ENCODE assay signal across 8 mouse cellular contexts in genomic region chr5:33228428-33228827, GRCm38 (mm10). TPM values are rescaled to one million over a fixed set of nuclear protein-coding genes. Genes with fewer than 3 reads are reported as not detected.
DNase-seq lines count a peak whose midpoint lies in the region; ATAC-seq lines count a peak whose summit lies in the region.

No protein-coding gene starts in this region.

- ATAC-seq in kidney, embryonic 14.5 days (ENCODE audit: low FRiP score, low TSS enrichment), result no peak
- ATAC-seq in megakaryocyte, adult 5-6 weeks (ENCODE audit: poor library complexity, severe bottlenecking), result no peak

- H3K9me3 ChIP-seq in kidney, embryonic 14.5 days (ENCODE audit: control insufficient read depth, low read length), result no peaks in the 10 kb centered on the region

- H3K27me3 ChIP-seq in kidney, embryonic 14.5 days (ENCODE audit: control insufficient read depth, insufficient read depth, low read length), result no peaks in the 10 kb centered on the region

- H3K9ac ChIP-seq in kidney, embryonic 14.5 days (ENCODE audit: low read depth, low read length), result no peak overlapping the region

- H3K4me3 ChIP-seq in kidney, embryonic 14.5 days (ENCODE audit: low read length), result no peak overlapping the region

- H3K4me2 ChIP-seq in kidney, embryonic 14.5 days (replicated peaks; ENCODE audit: low read depth, low read length), result no peak overlapping the region

- 68% methylated on average over 5 of the region's 5 CpGs for WGBS in kidney, embryonic 14.5 days

- no peaks in the 10 kb centered on the region for H3K36me3 ChIP-seq in kidney, embryonic 14.5 days (ENCODE audit: control insufficient read depth, insufficient read depth, low read length)

- H3K27ac ChIP-seq in kidney, embryonic 14.5 days (ENCODE audit: low read depth, low read length), result peak overlapping the region; percentile 20; the same call in 1 of the 2 replicates

- H3K4me1 ChIP-seq in kidney, embryonic 14.5 days (ENCODE audit: control insufficient read depth, insufficient read depth, low read length), result peaks cover 6% of the 10 kb centered on the region

- no peak for DNase-seq in kidney, adult 11 months
- DNase-seq in cerebellum, adult 11-12 months, result peak; percentile 83
- peak; percentile 69 to 84 for DNase-seq in heart, adult 18-20 months
- peak; percentile 16 to 32 for DNase-seq in kidney, postnatal 36 days
- peak; percentile 60 to 64 for DNase-seq in right cerebral cortex, adult 2 months (ENCODE audit: low spot score in 2 of 2)
- DNase-seq in ovary, postnatal 14 days (ENCODE audit: low spot score), result no peak

RNA-seq across cellular contexts. Expression of gene Spon2, which starts 10.2 kb away (rescaled TPM):
- 3.9 and 4.2 TPM in 2 replicates for polyA plus RNA-seq in kidney, embryonic 14.5 days (2014; fragmentation: Nextera tagmentation; extraction: Ambion mirVana)
- 1 to 10 TPM; 4.3 to 5.6 TPM for total RNA-seq in heart, adult 18-20 months (2021)
- total RNA-seq in megakaryocyte, adult 5-6 weeks (2015), result 0.69 and 0.73 TPM in 2 replicates
- not detected in 2 replicates for total RNA-seq in megakaryocyte, adult 5-6 weeks (2017)

RNA-seq across cellular contexts. Expression of gene Ctbp1, which starts 46.4 kb away (rescaled TPM):
- 241 and 398 TPM in 2 replicates for polyA plus RNA-seq in kidney, embryonic 14.5 days (2014; fragmentation: Nextera tagmentation; extraction: Ambion mirVana)
- 100 to 1,000 TPM; 216 to 232 TPM for total RNA-seq in heart, adult 18-20 months (2021)
- total RNA-seq in megakaryocyte, adult 5-6 weeks (2015), result 103 and 120 TPM in 2 replicates
- 103 and 127 TPM in 2 replicates for total RNA-seq in megakaryocyte, adult 5-6 weeks (2017)

Comparison
In these comparisons a context has a peak if more than half of its experiments do, and no peak if none do; other contexts are left out.
1. DNase-seq: peak in cerebellum, adult 11-12 months (single experiment), heart, adult 18-20 months (2 of 2), kidney, postnatal 36 days (2 of 2) and right cerebral cortex, adult 2 months (2 of 2); none in kidney, adult 11 months (single experiment) and ovary, postnatal 14 days (single experiment).